Mouse (Mus musculus) lung, postnatal 36 days (tissue): ENCODE measurements around the gene Lsm14a.
"Not testable (repeated sequence)": the region's sequence is repeated elsewhere in the genome, so short reads cannot be mapped to it uniquely, and the experiment has no call there.

Source experiments
- DNase-seq: peaks from one replicate; pipeline ENCODE4 v3.0.0; 2022; ENCODE audit warnings: mixed read lengths

The Lsm14a gene

DNA sequence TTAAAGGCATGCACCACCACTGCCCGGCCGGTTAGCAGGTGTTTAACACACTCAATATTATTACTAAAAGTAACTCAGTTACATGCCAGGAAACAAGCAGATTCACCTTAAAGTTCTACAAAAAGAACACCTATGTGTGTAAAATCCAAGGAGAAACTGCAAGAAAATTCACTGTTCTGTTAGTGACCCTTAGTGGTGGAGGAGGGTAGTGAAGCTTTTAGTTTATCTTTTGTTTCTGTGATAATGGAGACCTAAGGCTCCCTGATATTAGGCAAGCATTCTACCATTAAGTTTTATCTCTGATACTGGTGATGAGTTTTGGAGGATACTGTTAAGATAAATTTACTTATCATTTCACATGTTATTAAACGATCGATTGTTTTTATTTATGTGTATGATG lies 37.5 kb downstream of the Lsm14a start:
- DNase-seq: peak; percentile 50

DNA sequence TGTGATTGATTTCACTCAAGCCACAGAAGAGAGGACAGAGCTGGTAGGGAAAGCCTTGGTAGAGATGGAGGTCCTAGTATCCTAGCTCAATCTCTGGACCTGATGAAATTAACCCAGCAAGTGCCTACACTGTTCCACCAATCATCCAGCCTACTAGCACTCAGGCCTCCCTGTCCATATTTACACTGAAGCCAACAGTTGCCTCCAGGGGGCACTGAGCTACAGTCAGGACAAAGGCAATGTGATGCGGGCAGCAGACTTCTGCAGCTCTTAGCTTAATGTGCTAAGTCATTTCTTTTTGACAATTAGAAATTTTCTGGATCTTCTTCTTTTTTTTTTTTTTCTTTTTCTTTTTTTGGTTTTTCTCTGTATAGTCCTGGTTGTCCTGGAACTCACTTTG lies 41.1 kb downstream of the Lsm14a start:
- peak; percentile 57 for DNase-seq

- no peak for DNase-seq
These were observed 42.9 kb downstream of the Lsm14a start for GRCm38 (mm10) chr7:34350166-34350565.

- no peak for DNase-seq
These were observed 45.1 kb downstream of the Lsm14a start for GRCm38 (mm10) chr7:34348011-34348410.

DNA sequence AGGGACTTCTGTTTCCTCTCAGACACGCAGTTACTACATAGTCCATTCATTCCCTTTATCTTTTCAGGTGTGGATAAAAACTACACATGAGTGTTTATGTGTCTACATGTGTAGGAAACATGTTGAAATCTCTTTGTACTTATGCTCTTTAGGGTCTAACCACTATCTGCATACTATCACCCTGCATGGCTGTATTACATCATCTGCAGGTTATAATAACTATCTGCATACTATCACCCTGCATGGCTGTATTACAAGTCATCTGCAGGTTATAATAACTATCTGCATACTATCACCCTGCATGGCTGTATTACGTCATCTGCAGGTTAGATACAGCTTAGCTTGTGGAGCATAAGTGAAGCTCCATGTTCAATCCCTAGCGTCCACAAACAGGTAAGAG lies 46.1 kb downstream of the Lsm14a start:
- DNase-seq: no peak

DNA sequence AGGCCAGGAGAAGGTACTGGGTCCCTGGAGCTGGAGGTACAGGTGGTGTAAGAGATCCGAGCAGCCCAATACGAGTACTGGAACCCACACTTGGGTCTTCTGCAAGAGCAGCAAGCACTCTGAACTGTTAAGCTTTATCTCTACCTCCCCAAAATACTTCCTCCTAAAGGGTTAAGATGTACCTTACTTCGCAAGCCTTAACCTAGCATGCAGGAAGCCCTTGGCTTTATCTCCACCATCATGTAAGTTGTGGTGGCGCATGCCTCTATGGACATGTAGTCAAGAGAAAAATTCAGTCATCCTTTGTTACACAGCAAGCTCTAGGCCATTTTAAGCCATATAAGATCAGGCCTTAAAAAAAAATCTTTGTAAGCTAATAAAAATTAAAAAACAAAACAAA lies 46.6 kb downstream of the Lsm14a start:
- no peak for DNase-seq

- no peak for DNase-seq
These were observed 50.9 kb downstream of the Lsm14a start for GRCm38 (mm10) chr7:34342040-34342793.

GRCm38 (mm10) chr7:34340841-34341240 lies 52.3 kb downstream of the Lsm14a start:
- DNase-seq: no peak

GRCm38 (mm10) chr7:34339164-34339489 lies 54.0 kb downstream of the Lsm14a start:
- no peak for DNase-seq

- DNase-seq: no peak
These were observed 54.5 kb downstream of the Lsm14a start for GRCm38 (mm10) chr7:34338445-34339163.

- no peak for DNase-seq
These were observed 55.8 kb downstream of the Lsm14a start for GRCm38 (mm10) chr7:34337268-34337667.

DNA sequence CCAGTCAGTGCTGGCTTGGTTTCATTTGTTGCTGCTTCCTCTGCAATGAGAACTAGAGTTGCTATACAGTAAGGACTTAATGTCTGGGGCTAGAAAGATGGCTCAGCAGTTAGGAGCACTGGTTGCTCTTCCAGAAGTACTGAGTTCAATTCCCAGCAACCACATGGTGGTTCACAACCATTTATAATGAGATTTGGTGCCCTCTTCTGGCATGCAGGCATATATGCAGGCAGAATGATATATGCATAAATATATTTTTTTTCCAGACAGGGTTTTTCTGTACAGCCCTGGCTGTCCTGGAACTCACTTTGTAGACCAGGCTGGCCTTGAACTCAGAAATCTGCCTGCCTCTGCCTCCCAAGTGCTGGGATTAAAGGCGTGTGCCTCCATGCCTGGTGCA lies 56.6 kb downstream of the Lsm14a start:
- DNase-seq: not testable (repeated sequence)

DNA sequence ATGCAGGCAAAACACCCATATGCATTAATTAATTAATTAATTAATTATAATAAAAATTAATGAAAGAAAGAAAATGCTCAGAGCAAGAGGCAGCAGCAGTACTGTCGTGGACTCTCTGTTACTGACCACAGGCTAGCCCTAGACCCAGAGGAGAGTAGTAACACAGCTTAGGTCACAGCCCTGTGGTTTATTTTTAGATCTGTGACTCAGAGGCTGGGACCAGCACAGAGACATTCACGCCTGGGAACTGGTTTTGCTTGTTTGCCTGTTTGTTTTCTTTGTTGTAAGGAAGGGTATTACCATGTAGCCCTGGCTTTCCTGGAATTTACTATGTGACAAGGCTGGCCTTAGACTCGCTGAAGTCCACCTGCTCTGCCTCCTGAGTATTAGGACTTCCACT lies 65.6 kb downstream of the Lsm14a start:
- peak; percentile 50 for DNase-seq

- no peak for DNase-seq
These were observed 68.3 kb downstream of the Lsm14a start for GRCm38 (mm10) chr7:34324857-34325256.

GRCm38 (mm10) chr7:34324005-34324404 lies 69.1 kb downstream of the Lsm14a start:
- DNase-seq: no peak

DNA sequence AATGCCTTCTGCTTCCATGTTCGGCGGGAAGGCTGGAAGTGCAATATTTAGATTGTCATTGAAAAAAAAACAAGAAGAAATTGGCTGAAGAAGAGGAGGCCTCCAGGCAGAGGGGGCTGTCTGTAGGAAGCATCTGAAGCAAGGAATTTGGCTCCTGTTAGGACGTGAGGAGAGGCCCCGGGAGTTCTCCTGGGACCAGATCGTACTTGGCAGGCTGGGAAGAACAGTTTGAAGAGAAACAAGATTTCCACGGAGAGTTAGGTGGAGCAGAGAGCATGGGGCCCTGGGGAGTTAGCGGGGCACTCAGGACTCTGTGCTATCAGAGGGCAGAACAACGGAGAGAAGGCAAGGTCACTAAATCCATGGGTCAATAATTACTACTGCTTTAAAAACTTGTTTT lies 69.8 kb downstream of the Lsm14a start:
- no peak for DNase-seq

DNA sequence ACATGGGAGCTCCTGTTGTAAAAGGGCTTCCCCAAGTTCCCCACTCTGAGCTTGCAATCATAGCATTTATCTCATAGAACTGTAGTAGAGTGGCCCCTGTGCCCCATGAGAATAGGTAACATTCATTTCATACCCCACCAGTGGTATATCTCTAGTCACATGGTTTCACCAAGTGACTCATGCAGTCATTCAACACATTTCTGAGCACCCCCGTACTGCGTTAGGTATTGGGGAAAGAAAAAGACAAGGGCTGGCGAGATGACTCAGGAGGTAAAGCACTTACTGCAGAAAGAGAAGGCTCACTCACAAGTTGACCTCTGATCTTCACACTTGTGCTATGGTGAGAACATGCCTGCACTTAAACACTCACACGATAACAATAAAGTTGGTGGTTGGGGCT lies 71.2 kb downstream of the Lsm14a start:
- DNase-seq: no peak

DNA sequence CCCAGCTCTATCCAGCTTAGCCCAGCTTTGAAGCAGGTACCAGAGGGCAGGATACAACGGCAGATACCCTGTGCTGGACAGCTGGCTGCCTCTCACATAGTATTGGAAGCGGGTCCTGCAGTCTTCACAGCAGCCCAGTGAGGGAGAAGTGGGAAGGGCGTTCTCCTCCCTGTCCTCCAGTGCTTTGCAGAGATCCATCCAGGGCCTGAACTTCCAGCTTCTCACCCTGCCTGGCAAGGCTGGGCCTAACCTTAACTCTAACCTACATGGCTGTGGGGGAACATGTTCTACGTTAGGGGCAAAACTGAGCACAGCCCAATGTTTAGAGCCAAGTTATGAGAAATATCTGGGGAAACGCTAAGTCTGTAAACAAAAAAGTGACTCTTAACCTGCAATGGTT lies 72.0 kb downstream of the Lsm14a start:
- no peak for DNase-seq

DNA sequence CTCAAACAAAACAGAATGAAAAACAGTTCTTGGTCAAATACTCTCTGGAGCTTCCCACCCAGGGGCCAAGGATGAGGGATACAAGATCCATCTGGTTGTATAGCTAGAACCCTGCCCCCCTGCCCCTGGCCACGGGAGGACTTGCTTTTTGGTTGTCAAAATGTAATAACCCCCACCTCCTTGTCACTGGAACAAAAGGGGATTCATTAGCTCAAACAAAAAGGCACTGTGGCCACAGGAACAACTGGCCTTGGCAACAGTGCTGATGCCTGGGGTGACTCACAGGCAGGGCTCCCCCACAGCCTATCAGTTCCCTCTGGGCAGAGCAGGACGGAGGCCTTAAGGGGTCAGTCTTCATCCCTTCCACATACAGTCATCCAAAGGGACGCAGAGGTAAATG lies 73.2 kb downstream of the Lsm14a start:
- no peak for DNase-seq

- DNase-seq: peak; percentile 26
These were observed 74.0 kb downstream of the Lsm14a start for GRCm38 (mm10) chr7:34319123-34319522.

DNA sequence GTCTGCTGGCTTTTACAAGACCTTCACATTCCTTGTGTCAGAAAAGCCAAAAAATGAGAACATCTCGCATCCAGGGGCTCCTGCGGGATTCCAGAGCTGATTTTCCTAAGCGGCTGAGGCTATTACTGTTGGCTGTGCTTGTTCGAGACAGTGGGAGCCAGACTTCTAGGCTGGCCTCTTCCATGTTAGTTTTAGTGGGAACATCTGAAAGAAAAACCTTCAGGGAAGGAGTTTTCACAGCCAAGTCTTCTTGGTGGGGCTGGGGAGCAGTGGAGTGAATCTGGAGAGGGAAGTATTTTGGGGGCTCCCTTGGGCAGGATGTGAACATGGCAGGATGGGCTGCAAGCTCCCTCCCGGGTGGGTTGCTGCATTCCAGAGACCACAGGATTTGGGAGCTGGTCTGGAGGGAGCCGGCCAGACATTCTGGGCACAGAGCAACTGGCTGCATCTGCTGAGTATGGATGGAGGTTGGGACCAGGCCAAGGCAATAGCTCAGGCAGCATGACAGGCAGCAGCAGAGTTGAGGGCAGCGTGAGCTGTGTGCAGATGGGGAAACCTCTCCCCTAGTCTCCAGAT lies 75.1 kb downstream of the Lsm14a start:
- no peak for DNase-seq

DNA sequence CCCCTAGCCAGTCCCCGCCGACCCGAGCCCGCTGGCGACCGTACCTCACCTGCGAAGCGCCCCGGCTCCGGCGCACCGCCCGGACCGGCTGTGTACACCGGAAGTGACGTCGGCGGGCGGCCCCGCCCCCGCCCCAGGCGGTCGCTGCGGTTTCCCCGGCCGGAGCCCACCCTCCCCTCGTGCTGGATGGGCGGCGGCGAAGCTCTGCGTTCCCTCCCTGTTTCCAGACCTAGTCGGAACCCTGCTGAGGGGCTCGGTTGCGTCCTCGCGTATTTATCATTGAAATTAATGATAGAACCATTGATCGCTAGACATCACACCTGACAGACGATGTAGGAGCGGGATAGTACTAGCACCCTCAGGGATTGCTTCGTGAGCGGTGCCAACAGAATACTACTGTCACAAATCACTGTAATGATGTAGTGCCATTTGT lies 79.7 kb downstream of the Lsm14a start, which contains the start of gene 4931406P16Rik:
TSS of gene 4931406P16Rik (minus strand) at position 109 of the 433 bp plus-strand sequence.
- peak; percentile 89 for DNase-seq

- peak; percentile 87 for DNase-seq
These were observed 80.2 kb downstream of the Lsm14a start for GRCm38 (mm10) chr7:34312786-34313442.
